Mouse (Mus musculus) cerebellum, adult 2 months (tissue): ENCODE measurements around the gene Blnk.

Experiments
- CTCF ChIP-seq: fragments of 200-500 bp; IDR thresholded peaks from 2 replicates; pipeline ENCODE4 v1.5.1; 2011; ENCODE audit warnings: low read depth, mild to moderate bottlenecking, control low read depth, low read length, moderate library complexity, borderline replicate concordance; ENCODE audit not compliant: insufficient read depth
- POLR2A ChIP-seq: fragments of 200-500 bp; IDR thresholded peaks from 2 replicates; pipeline ENCODE4 v1.6.1; 2011; ENCODE audit warnings: low read length, control low read depth, borderline replicate concordance; ENCODE audit not compliant: insufficient read depth

DNA sequence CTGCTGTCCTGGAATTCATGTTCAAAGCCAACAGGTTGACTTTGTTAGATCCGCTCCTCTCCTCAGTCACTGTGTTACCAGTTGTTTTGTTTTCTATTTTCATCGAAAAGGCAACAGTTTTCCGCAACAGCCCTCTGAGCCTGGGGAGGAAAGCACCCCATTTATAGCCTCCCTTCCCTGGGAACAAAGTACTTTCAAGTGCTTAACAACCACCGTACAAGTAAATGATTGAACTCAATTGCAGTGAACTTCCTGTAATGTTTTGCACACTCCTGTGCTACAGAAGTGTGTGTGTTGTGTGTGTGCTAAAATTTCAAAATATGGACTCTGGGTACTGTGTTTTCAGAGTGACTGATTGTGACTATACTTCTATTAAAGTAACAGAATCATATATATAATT is 13.4 kb upstream of the Blnk start:
- TF ChIP-seq CTCF (no peak), POLR2A (no peak)
